Mouse (Mus musculus) forebrain, postnatal 0 days (tissue): ENCODE measurements at regions not wholly inside any gene's neighbourhood (a gene's known extent, or its start where the extent isn't known, plus 50 kb on each side); places are given as distances from the start of the nearest gene placed in this dataset.

Experiments
- ATAC-seq: fragments of 200-750 bp; cut with Nextera tagmentation; 2 replicates; pipeline ENCODE4 v1.8.0; 2017; ENCODE audit warnings: mild to moderate bottlenecking, moderate library complexity
- DNase-seq: peaks from one replicate; pipeline ENCODE4 v3.0.0-alpha.2; 2015
- H3K27ac ChIP-seq: fragments of 300-500 bp; sonication (generic); 2 replicates; pipeline ENCODE4 v1.5.1; 2014; ENCODE audit warnings: low read depth, mild to moderate bottlenecking, antibody characterized with exemption, low read length, moderate library complexity, mixed read lengths
- H3K27me3 ChIP-seq: fragments of 300-500 bp; sonication (generic); 2 replicates; pipeline ENCODE4 v1.6.1; 2014; ENCODE audit warnings: mild to moderate bottlenecking, low read length, mixed read lengths; ENCODE audit not compliant: insufficient read depth
- H3K36me3 ChIP-seq: fragments of 300-500 bp; sonication (generic); 2 replicates; pipeline ENCODE4 v1.6.1; 2014; ENCODE audit warnings: mild to moderate bottlenecking, moderate library complexity; ENCODE audit not compliant: insufficient read depth
- H3K4me1 ChIP-seq: fragments of 300-500 bp; sonication (generic); 2 replicates; pipeline ENCODE4 v1.6.1; 2014; ENCODE audit warnings: antibody characterized with exemption; ENCODE audit not compliant: insufficient read depth
- H3K4me2 ChIP-seq: fragments of 300-500 bp; sonication (generic); 2 replicates; pipeline ENCODE4 v1.6.1; 2014; ENCODE audit warnings: low read depth, mild to moderate bottlenecking, moderate library complexity
- H3K4me3 ChIP-seq: fragments of 300-500 bp; sonication (generic); 2 replicates; pipeline ENCODE4 v1.5.1; 2014; ENCODE audit warnings: low read depth, low read length, mixed read lengths
- H3K9ac ChIP-seq: fragments of 300-500 bp; sonication (generic); 2 replicates; pipeline ENCODE4 v1.6.1; 2014; ENCODE audit warnings: mild to moderate bottlenecking
- H3K9me3 ChIP-seq: fragments of 300-500 bp; sonication (generic); 2 replicates; pipeline ENCODE4 v1.6.1; 2016; ENCODE audit warnings: low read length
- CTCF ChIP-seq: sonication (generic); IDR thresholded peaks from 2 replicates; pipeline ENCODE4 v1.5.1; 2016; ENCODE audit warnings: antibody characterized with exemption, control low read depth, low read depth
- WGBS: fragments of 180-500 bp; shearing (Covaris S2); extraction: QIAGEN DNeasy Blood & Tissue Kit; methylation state at CpG from one replicate; pipeline ENCODE4 v1.1.7; 2014; 5-methylcytosine and 5-hydroxymethylcytosine counted together

DNA sequence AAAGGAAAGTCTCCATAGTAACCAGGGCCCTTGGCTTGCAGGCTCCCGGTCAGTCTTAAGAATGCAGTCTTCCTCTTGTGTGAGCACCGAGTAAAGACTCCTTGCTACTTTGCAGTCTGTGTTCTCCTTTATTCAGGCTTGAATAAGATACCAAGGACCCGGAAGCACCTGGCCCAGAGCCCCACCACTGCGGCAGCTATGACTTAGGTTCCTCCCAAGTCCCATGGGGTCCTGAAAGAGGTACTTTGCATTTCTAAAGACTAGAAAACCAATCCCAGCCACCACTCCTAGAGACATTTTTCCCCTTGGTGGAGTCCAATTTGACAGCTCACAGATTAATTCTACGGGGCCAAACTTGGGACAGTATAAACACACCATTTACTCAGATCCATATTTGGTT lies 51.7 kb upstream of the Tspan11 start:
- ATAC-seq = no peak
- no peak for TF ChIP-seq CTCF
- Histone ChIP-seq H3K27ac (no peak overlapping the region), H3K36me3 (no peaks in the 10 kb centered on the region), H3K4me3 (no peak overlapping the region), H3K9ac (no peak overlapping the region), H3K4me2 (no peak overlapping the region), H3K27me3 (no peaks in the 10 kb centered on the region), H3K9me3 (no peaks in the 10 kb centered on the region), H3K4me1 (no peaks in the 10 kb centered on the region)
- WGBS = 60% methylated on average over 5 of the region's 5 CpGs
- no peak for DNase-seq

DNA sequence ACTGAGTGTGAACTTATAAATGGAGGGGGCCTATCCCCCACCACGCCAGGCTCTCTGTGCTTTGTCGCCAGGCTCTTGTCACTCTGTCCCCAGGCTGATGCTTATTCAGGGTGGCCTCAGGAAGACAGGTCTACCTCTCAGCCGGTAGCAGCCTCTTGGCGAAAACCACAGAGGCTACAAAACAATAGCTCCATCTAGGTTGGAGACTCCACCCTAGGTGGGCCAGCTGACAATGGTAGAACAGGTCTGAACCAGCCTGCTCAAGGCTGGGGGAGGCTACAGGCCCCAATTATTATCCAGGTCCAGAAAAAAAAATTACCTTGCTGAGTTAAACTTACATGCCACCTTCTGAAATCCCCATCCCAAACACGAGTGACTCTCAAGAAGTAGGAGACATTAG lies 59.0 kb upstream of the Tspan11 start:
- ATAC-seq = no peak
- H3K4me1 ChIP-seq = no peaks in the 10 kb centered on the region

DNA sequence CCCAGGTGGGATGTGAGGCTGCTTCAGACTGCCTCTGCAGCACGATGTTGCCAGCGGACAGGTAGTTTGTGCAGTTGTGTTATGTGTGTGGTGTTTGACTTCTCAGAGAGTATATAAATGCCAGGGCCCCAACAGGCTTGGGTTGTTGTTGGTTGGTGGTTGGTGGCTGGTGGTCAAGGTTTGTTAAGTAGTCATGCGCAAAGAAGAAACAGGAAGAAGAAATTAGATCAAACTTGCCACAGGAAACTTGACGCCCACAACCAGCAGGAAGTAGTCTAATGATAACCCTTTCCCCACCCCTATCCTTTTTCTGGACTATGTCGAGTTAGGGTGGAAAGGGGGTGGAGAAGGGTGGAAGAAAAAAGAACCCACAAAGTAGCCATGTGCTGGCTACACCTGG lies 56.2 kb upstream of the Prmt8 start:
- H3K36me3 ChIP-seq = no peaks in the 10 kb centered on the region
- no peak overlapping the region for H3K4me3 ChIP-seq
- no peaks in the 10 kb centered on the region for H3K9me3 ChIP-seq
- WGBS = 87% methylated on average over 5 of the region's 5 CpGs
- no peak overlapping the region for H3K27ac ChIP-seq
- H3K27me3 ChIP-seq = no peaks in the 10 kb centered on the region
- ATAC-seq (no peak), DNase-seq (no peak)
- TF ChIP-seq CTCF = no peak
- H3K4me1 ChIP-seq = no peaks in the 10 kb centered on the region
- no peak overlapping the region for H3K4me2 ChIP-seq
- no peak overlapping the region for H3K9ac ChIP-seq

More for the DNA sequence above, 59.0 kb upstream of the Tspan11 start:
- Histone ChIP-seq H3K4me2 (no peak overlapping the region), H3K36me3 (no peaks in the 10 kb centered on the region), H3K9ac (no peak overlapping the region), H3K27ac (no peak overlapping the region), H3K9me3 (no peaks in the 10 kb centered on the region), H3K27me3 (no peaks in the 10 kb centered on the region), H3K4me3 (no peak overlapping the region)
- no peak for TF ChIP-seq CTCF
- 74% methylated on average over 5 of the region's 5 CpGs for WGBS
- no peak for DNase-seq

DNA sequence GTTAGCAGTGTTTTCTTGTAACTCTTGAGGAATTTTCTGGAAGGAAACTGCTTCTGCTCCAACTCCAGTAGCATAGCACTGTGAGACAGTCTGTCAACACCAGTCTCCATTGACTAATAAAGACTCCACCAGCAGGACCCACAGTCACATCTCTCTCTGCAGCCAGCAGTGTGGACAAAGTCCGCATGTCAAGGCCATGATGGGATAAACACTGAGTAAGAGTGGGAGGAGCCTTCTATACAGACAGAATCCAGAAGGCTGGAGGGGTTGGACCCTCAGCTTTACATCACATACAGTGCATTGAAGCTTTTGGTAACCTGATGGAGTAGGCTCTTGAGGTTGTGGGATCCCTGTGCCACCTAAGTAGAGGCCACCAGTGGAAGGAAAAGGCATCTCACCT lies 54.4 kb upstream of the Prmt8 start:
- no peaks in the 10 kb centered on the region for H3K4me1 ChIP-seq
- H3K27me3 ChIP-seq = no peaks in the 10 kb centered on the region

DNA sequence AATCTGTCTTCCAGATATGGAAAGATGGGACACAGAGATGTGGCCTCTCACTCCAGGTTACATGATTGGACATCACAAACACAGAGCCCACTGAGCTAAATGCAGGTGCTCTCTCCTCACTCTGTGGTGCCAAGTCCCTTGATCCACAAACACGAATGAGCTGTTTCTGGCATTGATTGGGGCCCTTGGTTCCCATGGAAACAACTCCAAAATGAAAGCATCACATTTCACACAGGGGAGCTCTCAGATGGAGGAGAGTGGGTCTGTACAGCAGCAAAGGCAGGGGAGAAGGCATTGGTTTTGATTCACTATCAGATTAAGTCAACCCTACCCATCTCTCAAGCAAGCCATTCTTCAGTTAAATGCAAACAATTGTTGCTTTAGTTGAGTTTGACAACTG lies 51.3 kb upstream of the Prmt8 start:
- WGBS = 0% methylated on average over 1 of the region's 1 CpGs
- Histone ChIP-seq H3K27me3 (no peaks in the 10 kb centered on the region), H3K4me3 (no peak overlapping the region), H3K9ac (no peak overlapping the region), H3K9me3 (no peaks in the 10 kb centered on the region), H3K36me3 (no peaks in the 10 kb centered on the region), H3K27ac (no peak overlapping the region), H3K4me2 (no peak overlapping the region), H3K4me1 (no peaks in the 10 kb centered on the region)
- ATAC-seq (peak; percentile 82), DNase-seq (peak; percentile 60)
- TF ChIP-seq CTCF = no peak

More for the DNA sequence above, 54.4 kb upstream of the Prmt8 start:
- no peak for ATAC-seq
- Histone ChIP-seq H3K4me2 (no peak overlapping the region), H3K36me3 (no peaks in the 10 kb centered on the region), H3K9me3 (no peaks in the 10 kb centered on the region), H3K4me3 (no peak overlapping the region), H3K9ac (no peak overlapping the region), H3K27ac (no peak overlapping the region)
- WGBS = 70% methylated on average over 1 of the region's 1 CpGs
- TF ChIP-seq CTCF = no peak
- DNase-seq = no peak
